Mouse (Mus musculus): Measurements from ENCODE around the gene Pgm3. TPM values are rescaled to one million over a fixed set of nuclear protein-coding genes. Genes with fewer than 3 reads are reported as not detected.

Pgm3 gene
- polyA plus RNA-seq, 1 experiment from 2014 or later = 42.1 TPM

GRCm38 (mm10) chr9:86592676-86593668 lies 21.3 kb upstream of the Pgm3 start:
- no peak overlapping the region for H3K9ac ChIP-seq (replicated peaks; ENCODE audit: low read depth, low read length)
- no peak overlapping the region for H3K4me2 ChIP-seq (ENCODE audit: low read length)
- H3K4me3 ChIP-seq (replicated peaks; ENCODE audit: low read length) = no peak overlapping the region
- 76% methylated on average over 19 of the region's 19 CpGs for WGBS
- no peak overlapping the region for H3K27ac ChIP-seq (ENCODE audit: low read length)
- ATAC-seq = peak; percentile 37
- no peaks in the 10 kb centered on the region for H3K4me1 ChIP-seq (replicated peaks; ENCODE audit: control insufficient read depth, insufficient read depth, low read length)
- H3K36me3 ChIP-seq (ENCODE audit: control insufficient read depth, insufficient read depth) = no peaks in the 10 kb centered on the region
- no peaks in the 10 kb centered on the region for H3K27me3 ChIP-seq (replicated peaks; ENCODE audit: control insufficient read depth, insufficient read depth, low read length)
- no peaks in the 10 kb centered on the region for H3K9me3 ChIP-seq (ENCODE audit: control insufficient read depth, low read length)

- no peaks in the 10 kb centered on the region for H3K9me3 ChIP-seq (ENCODE audit: control insufficient read depth, low read length)
- WGBS = 93% methylated on average over 11 of the region's 11 CpGs
- no peak overlapping the region for H3K9ac ChIP-seq (replicated peaks; ENCODE audit: low read depth, low read length)
- no peak for ATAC-seq
- H3K27me3 ChIP-seq (replicated peaks; ENCODE audit: control insufficient read depth, insufficient read depth, low read length) = no peaks in the 10 kb centered on the region
- H3K36me3 ChIP-seq (ENCODE audit: control insufficient read depth, insufficient read depth) = no peaks in the 10 kb centered on the region
- H3K4me3 ChIP-seq (replicated peaks; ENCODE audit: low read length) = no peak overlapping the region
- H3K4me1 ChIP-seq (replicated peaks; ENCODE audit: control insufficient read depth, insufficient read depth, low read length) = no peaks in the 10 kb centered on the region
- no peak overlapping the region for H3K4me2 ChIP-seq (ENCODE audit: low read length)
- no peak overlapping the region for H3K27ac ChIP-seq (ENCODE audit: low read length)
Observed at GRCm38 (mm10) chr9:86587019-86587795, 15.6 kb upstream of the Pgm3 start.

GRCm38 (mm10) chr9:86583740-86584139 lies 12.1 kb upstream of the Pgm3 start:
- Histone ChIP-seq H3K9me3 (ENCODE audit: control insufficient read depth, low read length) (no peaks in the 10 kb centered on the region), H3K9ac (replicated peaks; ENCODE audit: low read depth, low read length) (no peak overlapping the region), H3K4me3 (replicated peaks; ENCODE audit: low read length) (no peak overlapping the region), H3K27me3 (replicated peaks; ENCODE audit: control insufficient read depth, insufficient read depth, low read length) (no peaks in the 10 kb centered on the region), H3K36me3 (ENCODE audit: control insufficient read depth, insufficient read depth) (no peaks in the 10 kb centered on the region), H3K4me1 (replicated peaks; ENCODE audit: control insufficient read depth, insufficient read depth, low read length) (no peaks in the 10 kb centered on the region), H3K4me2 (ENCODE audit: low read length) (no peak overlapping the region), H3K27ac (ENCODE audit: low read length) (no peak overlapping the region)
- 60% methylated on average over 3 of the region's 3 CpGs for WGBS
- ATAC-seq = peak; percentile 72

GRCm38 (mm10) chr9:86579657-86580056 lies 8.0 kb upstream of the Pgm3 start:
- H3K27ac ChIP-seq (ENCODE audit: low read length) = no peak overlapping the region
- no peak for ATAC-seq
- no peaks in the 10 kb centered on the region for H3K36me3 ChIP-seq (ENCODE audit: control insufficient read depth, insufficient read depth)
- H3K4me2 ChIP-seq (ENCODE audit: low read length) = no peak overlapping the region
- no peaks in the 10 kb centered on the region for H3K4me1 ChIP-seq (replicated peaks; ENCODE audit: control insufficient read depth, insufficient read depth, low read length)
- H3K27me3 ChIP-seq (replicated peaks; ENCODE audit: control insufficient read depth, insufficient read depth, low read length) = no peaks in the 10 kb centered on the region
- no peaks in the 10 kb centered on the region for H3K9me3 ChIP-seq (ENCODE audit: control insufficient read depth, low read length)
- no peak overlapping the region for H3K9ac ChIP-seq (replicated peaks; ENCODE audit: low read depth, low read length)
- 89% methylated on average over 10 of the region's 10 CpGs for WGBS
- no peak overlapping the region for H3K4me3 ChIP-seq (replicated peaks; ENCODE audit: low read length)

- no peak overlapping the region for H3K27ac ChIP-seq (ENCODE audit: low read length)
- WGBS = 87% methylated on average over 6 of the region's 6 CpGs
- no peaks in the 10 kb centered on the region for H3K27me3 ChIP-seq (replicated peaks; ENCODE audit: control insufficient read depth, insufficient read depth, low read length)
- no peaks in the 10 kb centered on the region for H3K36me3 ChIP-seq (ENCODE audit: control insufficient read depth, insufficient read depth)
- ATAC-seq = no peak
- H3K9me3 ChIP-seq (ENCODE audit: control insufficient read depth, low read length) = no peaks in the 10 kb centered on the region
- H3K4me2 ChIP-seq (ENCODE audit: low read length) = no peak overlapping the region
- no peak overlapping the region for H3K9ac ChIP-seq (replicated peaks; ENCODE audit: low read depth, low read length)
- H3K4me1 ChIP-seq (replicated peaks; ENCODE audit: control insufficient read depth, insufficient read depth, low read length) = peaks cover 13% of the 10 kb centered on the region
- no peak overlapping the region for H3K4me3 ChIP-seq (replicated peaks; ENCODE audit: low read length)
Observed at GRCm38 (mm10) chr9:86575178-86575577, 3.5 kb upstream of the Pgm3 start.

- Histone ChIP-seq H3K9me3 (ENCODE audit: control insufficient read depth, low read length) (no peaks in the 10 kb centered on the region), H3K9ac (replicated peaks; ENCODE audit: low read depth, low read length) (no peak overlapping the region), H3K36me3 (ENCODE audit: control insufficient read depth, insufficient read depth) (peaks cover 4% of the 10 kb centered on the region; the same call in 1 of the 2 replicates), H3K4me1 (replicated peaks; ENCODE audit: control insufficient read depth, insufficient read depth, low read length) (peaks cover 14% of the 10 kb centered on the region), H3K4me2 (ENCODE audit: low read length) (no peak overlapping the region), H3K27ac (ENCODE audit: low read length) (no peak overlapping the region), H3K27me3 (replicated peaks; ENCODE audit: control insufficient read depth, insufficient read depth, low read length) (no peaks in the 10 kb centered on the region), H3K4me3 (replicated peaks; ENCODE audit: low read length) (no peak overlapping the region)
- WGBS = 90% methylated on average over 20 of the region's 20 CpGs
- no peak for ATAC-seq
Observed at GRCm38 (mm10) chr9:86573616-86574303, 2.1 kb upstream of the Pgm3 start.

- H3K4me1 ChIP-seq (replicated peaks; ENCODE audit: control insufficient read depth, insufficient read depth, low read length) = peaks cover 14% of the 10 kb centered on the region
- peak overlapping the region; percentile 90 for H3K4me3 ChIP-seq (replicated peaks; ENCODE audit: low read length)
- peak overlapping the region; percentile 70 for H3K9ac ChIP-seq (replicated peaks; ENCODE audit: low read depth, low read length)
- H3K27ac ChIP-seq (ENCODE audit: low read length) = no peak overlapping the region
- no peaks in the 10 kb centered on the region for H3K27me3 ChIP-seq (replicated peaks; ENCODE audit: control insufficient read depth, insufficient read depth, low read length)
- 5% methylated on average over 13 of the region's 13 CpGs for WGBS
- peak; percentile 15 for ATAC-seq
- peaks cover 5% of the 10 kb centered on the region; the same call in 1 of the 2 replicates for H3K36me3 ChIP-seq (ENCODE audit: control insufficient read depth, insufficient read depth)
- no peaks in the 10 kb centered on the region for H3K9me3 ChIP-seq (ENCODE audit: control insufficient read depth, low read length)
- peak overlapping the region; percentile 99 for H3K4me2 ChIP-seq (ENCODE audit: low read length)
Observed at GRCm38 (mm10) chr9:86572636-86573291, 1.1 kb upstream of the Pgm3 start.

GRCm38 (mm10) chr9:86572196-86572595 lies 554 bp upstream of the Pgm3 start:
- Histone ChIP-seq H3K4me3 (replicated peaks; ENCODE audit: low read length) (peak overlapping the region; percentile 90), H3K4me1 (replicated peaks; ENCODE audit: control insufficient read depth, insufficient read depth, low read length) (peaks cover 14% of the 10 kb centered on the region), H3K9ac (replicated peaks; ENCODE audit: low read depth, low read length) (peak overlapping the region; percentile 70), H3K9me3 (ENCODE audit: control insufficient read depth, low read length) (no peaks in the 10 kb centered on the region), H3K27ac (ENCODE audit: low read length) (no peak overlapping the region), H3K27me3 (replicated peaks; ENCODE audit: control insufficient read depth, insufficient read depth, low read length) (no peaks in the 10 kb centered on the region), H3K36me3 (ENCODE audit: control insufficient read depth, insufficient read depth) (peaks cover 5% of the 10 kb centered on the region; the same call in 1 of the 2 replicates), H3K4me2 (ENCODE audit: low read length) (peak overlapping the region; percentile 99)
- under 1% methylated on average over 25 of the region's 25 CpGs for WGBS
- ATAC-seq = no peak

Data from forebrain, embryonic 16.5 days (tissue).